Mouse (Mus musculus): ENCODE results near the gene Sez6l2. TPM values are rescaled to one million over a fixed set of nuclear protein-coding genes. Genes with fewer than 3 reads are reported as not detected.

Sez6l2 gene
- polyA plus RNA-seq, 1 experiment from 2014 or later, result 2.5 TPM

DNA sequence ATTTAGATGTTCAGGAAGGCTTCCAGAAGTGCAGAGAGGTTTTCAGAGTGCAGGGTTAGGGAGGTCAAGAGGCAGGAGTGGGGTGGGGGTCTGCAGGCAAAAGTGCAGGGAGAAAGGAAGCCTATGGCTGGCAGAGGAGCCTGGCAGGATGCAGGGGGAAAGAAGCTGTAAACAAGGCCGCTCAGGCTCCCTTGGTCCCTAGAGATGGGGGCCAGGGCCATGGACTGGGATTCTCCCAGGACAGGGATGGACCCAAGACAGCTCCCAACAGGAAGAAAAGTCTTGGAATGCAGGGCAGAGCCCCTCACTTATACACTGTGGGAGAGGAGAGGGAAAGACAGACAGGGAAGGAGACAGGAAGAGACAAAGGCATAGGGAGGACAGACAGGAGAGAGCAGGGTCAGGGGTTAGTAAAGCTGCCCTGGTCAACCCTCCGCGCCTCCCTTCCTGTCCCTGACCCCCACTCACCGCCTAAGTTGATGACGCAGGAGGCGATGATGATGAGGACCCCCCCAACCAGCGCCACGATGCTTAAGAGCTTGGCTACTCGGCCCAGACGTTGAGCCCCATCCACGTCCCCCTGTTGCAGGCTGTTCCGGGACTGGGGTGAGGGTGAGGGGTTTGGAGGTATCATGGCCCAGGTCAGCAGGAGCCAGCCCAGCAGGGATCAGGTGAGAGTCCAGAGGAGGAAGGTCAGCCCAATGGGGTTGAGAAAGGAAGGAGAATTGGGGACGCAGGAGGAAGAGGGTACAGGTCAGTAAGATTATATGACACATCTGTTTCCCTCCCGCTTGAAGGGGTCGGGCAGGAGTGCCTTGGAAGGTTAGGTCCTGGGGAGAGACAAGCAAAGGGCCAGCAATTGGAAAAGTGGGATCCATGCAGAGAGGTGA, 68.3 kb downstream of the Sez6l2 start:
- H3K4me2 ChIP-seq, result peak overlapping the region; percentile 92
- H3K9ac ChIP-seq, result peak overlapping the region; percentile 43; the same call in 1 of the 2 replicates
- no peaks in the 10 kb centered on the region for H3K9me3 ChIP-seq (replicated peaks)
- no peaks in the 10 kb centered on the region for H3K27me3 ChIP-seq
- WGBS, result 48% methylated on average over 15 of the region's 15 CpGs
- peaks cover 34% of the 10 kb centered on the region for H3K36me3 ChIP-seq
- H3K27ac ChIP-seq, result peak overlapping the region; percentile 96
- H3K4me1 ChIP-seq, result peaks cover 88% of the 10 kb centered on the region
- no peak for ATAC-seq (replicated peaks; ENCODE audit: low FRiP score)
- H3K4me3 ChIP-seq (replicated peaks), result peak overlapping the region; percentile 54; the same call in 1 of the 2 replicates

DNA sequence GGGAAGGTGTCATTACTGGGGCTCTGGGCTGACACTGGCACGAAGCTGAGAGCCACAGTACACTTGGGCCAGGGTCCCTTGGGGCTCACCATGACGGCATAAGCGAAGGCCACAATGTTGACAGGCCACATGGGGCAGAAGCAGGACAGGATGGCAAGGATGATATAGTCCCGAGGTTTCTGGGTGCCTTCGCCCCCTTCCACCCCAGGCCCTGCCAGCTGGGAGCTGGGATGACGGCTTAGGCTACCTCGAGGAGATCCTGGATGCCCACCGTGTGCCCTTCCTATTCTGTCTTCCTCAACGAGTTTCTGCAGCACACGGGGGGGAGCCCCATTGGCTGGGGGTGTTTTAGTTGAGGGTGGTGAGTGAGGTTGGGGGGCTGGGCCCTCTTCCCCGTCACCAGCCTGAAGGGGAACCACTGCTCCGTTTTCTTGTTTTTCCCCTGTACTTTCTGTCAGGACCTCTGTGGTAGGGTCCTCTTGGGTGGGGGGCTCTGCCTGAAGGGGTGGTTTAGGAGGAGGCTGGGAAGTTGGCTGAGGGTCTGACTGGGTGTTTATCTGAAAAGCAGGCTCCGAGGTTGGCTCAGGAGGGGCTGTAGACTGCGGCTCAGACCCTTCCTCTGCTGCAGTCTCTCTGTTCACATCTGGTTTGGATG, 69.1 kb downstream of the Sez6l2 start:
- ATAC-seq (replicated peaks; ENCODE audit: low FRiP score), result no peak
- H3K9ac ChIP-seq, result peak overlapping the region; percentile 43; the same call in 1 of the 2 replicates
- H3K27me3 ChIP-seq, result no peaks in the 10 kb centered on the region
- H3K4me1 ChIP-seq, result peaks cover 88% of the 10 kb centered on the region
- H3K4me3 ChIP-seq (replicated peaks), result peak overlapping the region; percentile 54; the same call in 1 of the 2 replicates
- H3K36me3 ChIP-seq, result peaks cover 40% of the 10 kb centered on the region
- H3K27ac ChIP-seq, result 0 out of 2 replicates have a peak overlapping the region, but pooled peaks have one; percentile 96
- 76% methylated on average over 14 of the region's 14 CpGs for WGBS
- no peaks in the 10 kb centered on the region for H3K9me3 ChIP-seq (replicated peaks)
- peak overlapping the region; percentile 92 for H3K4me2 ChIP-seq

DNA sequence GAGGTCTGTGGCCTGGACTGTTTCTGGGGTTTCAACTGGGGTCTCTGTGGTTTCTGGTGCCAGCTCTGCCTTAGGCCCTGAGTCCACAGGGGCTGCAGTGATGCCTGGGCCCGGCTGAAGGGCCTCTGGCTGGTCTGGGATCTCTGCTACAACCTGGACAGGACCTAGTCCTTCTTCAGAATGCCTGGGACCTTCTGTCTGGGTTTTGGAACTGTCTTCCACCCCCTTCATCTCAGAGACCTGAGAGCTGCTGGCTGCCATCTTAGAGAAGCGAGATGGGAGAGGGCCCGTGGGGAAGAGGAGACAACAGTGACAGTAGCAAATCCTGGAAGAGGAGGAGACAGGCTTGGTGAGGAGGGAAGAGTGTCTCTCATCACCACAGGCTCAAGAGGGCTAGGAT, 69.7 kb downstream of the Sez6l2 start:
- H3K4me3 ChIP-seq (replicated peaks), result peak overlapping the region; percentile 54
- no peaks in the 10 kb centered on the region for H3K27me3 ChIP-seq
- H3K27ac ChIP-seq, result peak overlapping the region; percentile 99
- H3K4me1 ChIP-seq, result peaks cover 87% of the 10 kb centered on the region
- 64% methylated on average over 3 of the region's 3 CpGs for WGBS
- H3K4me2 ChIP-seq, result peak overlapping the region; percentile 92
- no peak for ATAC-seq (replicated peaks; ENCODE audit: low FRiP score)
- peak overlapping the region; percentile 21 for H3K9ac ChIP-seq
- no peaks in the 10 kb centered on the region for H3K9me3 ChIP-seq (replicated peaks)
- H3K36me3 ChIP-seq, result peaks cover 41% of the 10 kb centered on the region

Other genes with a start within 250 kb of the Sez6l2 start
- gene Coro1a, start 242.8 kb upstream of the Sez6l2 start, polyA plus RNA-seq (2015; fragmentation: Nextera tagmentation; extraction: Ambion mirVana), result 17.9 and 24.3 TPM in 2 replicates
- 63.8 and 73.2 TPM in 2 replicates for gene Mapk3, start 191.0 kb upstream of the Sez6l2 start, polyA plus RNA-seq (2015; fragmentation: Nextera tagmentation; extraction: Ambion mirVana)
- 1.8 and 1.9 TPM in 2 replicates for gene Gdpd3, start 184.2 kb upstream of the Sez6l2 start, polyA plus RNA-seq (2015; fragmentation: Nextera tagmentation; extraction: Ambion mirVana)
- 81.5 and 82.2 TPM in 2 replicates for gene Ypel3, start 173.6 kb upstream of the Sez6l2 start, polyA plus RNA-seq (2015; fragmentation: Nextera tagmentation; extraction: Ambion mirVana)
- gene Tbx6, start 169.1 kb upstream of the Sez6l2 start, polyA plus RNA-seq (2015; fragmentation: Nextera tagmentation; extraction: Ambion mirVana), result 0.37 and 0.51 TPM in 2 replicates
- 257 and 272 TPM in 2 replicates for gene Ppp4c, start 158.1 kb upstream of the Sez6l2 start, polyA plus RNA-seq (2015; fragmentation: Nextera tagmentation; extraction: Ambion mirVana)
- 0.52 and 0.54 TPM in 2 replicates for gene Fam57b, start 152.9 kb upstream of the Sez6l2 start, polyA plus RNA-seq (2015; fragmentation: Nextera tagmentation; extraction: Ambion mirVana)
- not detected in 2 replicates for gene 4930451I11Rik, start 118.9 kb upstream of the Sez6l2 start, polyA plus RNA-seq (2015; fragmentation: Nextera tagmentation; extraction: Ambion mirVana)
- 6.6 and 11.4 TPM in 2 replicates for gene Doc2a, start 103.1 kb upstream of the Sez6l2 start, polyA plus RNA-seq (2015; fragmentation: Nextera tagmentation; extraction: Ambion mirVana)
- gene Hirip3, start 88.6 kb upstream of the Sez6l2 start, polyA plus RNA-seq (2015; fragmentation: Nextera tagmentation; extraction: Ambion mirVana), result 36.8 and 40.1 TPM in 2 replicates
- 88.9 and 91.0 TPM in 2 replicates for gene Ino80e, start 88.2 kb upstream of the Sez6l2 start, polyA plus RNA-seq (2015; fragmentation: Nextera tagmentation; extraction: Ambion mirVana)
- gene Taok2, start 65.9 kb upstream of the Sez6l2 start, polyA plus RNA-seq (2015; fragmentation: Nextera tagmentation; extraction: Ambion mirVana), result 45.8 and 54.2 TPM in 2 replicates
- 28.5 and 31.6 TPM in 2 replicates for gene Tmem219, start 27.6 kb upstream of the Sez6l2 start, polyA plus RNA-seq (2015; fragmentation: Nextera tagmentation; extraction: Ambion mirVana)
- gene Kctd13, start 21.7 kb upstream of the Sez6l2 start, polyA plus RNA-seq (2015; fragmentation: Nextera tagmentation; extraction: Ambion mirVana), result 15.5 and 17.0 TPM in 2 replicates
- gene Asphd1, start 981 bp upstream of the Sez6l2 start, polyA plus RNA-seq (2015; fragmentation: Nextera tagmentation; extraction: Ambion mirVana), result 0.21 TPM in 1 of 2 replicates, not detected in the other
- 106 and 115 TPM in 2 replicates for gene Cdipt, start 25.4 kb downstream of the Sez6l2 start, polyA plus RNA-seq (2015; fragmentation: Nextera tagmentation; extraction: Ambion mirVana)
- 1.4 and 1.5 TPM in 2 replicates for gene Cdiptos, start 25.5 kb downstream of the Sez6l2 start, polyA plus RNA-seq (2015; fragmentation: Nextera tagmentation; extraction: Ambion mirVana)
- gene Mvp, start 64.1 kb downstream of the Sez6l2 start, polyA plus RNA-seq (2015; fragmentation: Nextera tagmentation; extraction: Ambion mirVana), result 15.3 and 16.8 TPM in 2 replicates
- gene Pagr1b, start 65.9 kb downstream of the Sez6l2 start, polyA plus RNA-seq (2015; fragmentation: Nextera tagmentation; extraction: Ambion mirVana), result 0.45 TPM in 1 of 2 replicates, not detected in the other
- 44.8 and 59.5 TPM in 2 replicates for gene Pagr1a, start 66.8 kb downstream of the Sez6l2 start, polyA plus RNA-seq (2015; fragmentation: Nextera tagmentation; extraction: Ambion mirVana)
- gene Gm42742, start 70.5 kb downstream of the Sez6l2 start, polyA plus RNA-seq (2015; fragmentation: Nextera tagmentation; extraction: Ambion mirVana), result 52.6 and 61.2 TPM in 2 replicates
- 5.4 and 7.2 TPM in 2 replicates for gene Prrt2, start 70.6 kb downstream of the Sez6l2 start, polyA plus RNA-seq (2015; fragmentation: Nextera tagmentation; extraction: Ambion mirVana)
- 64.4 and 65.8 TPM in 2 replicates for gene Maz, start 76.5 kb downstream of the Sez6l2 start, polyA plus RNA-seq (2015; fragmentation: Nextera tagmentation; extraction: Ambion mirVana)
- gene Kif22, start 91.9 kb downstream of the Sez6l2 start, polyA plus RNA-seq (2015; fragmentation: Nextera tagmentation; extraction: Ambion mirVana), result 136 and 141 TPM in 2 replicates
- not detected in 2 replicates for gene Zg16, start 136.8 kb downstream of the Sez6l2 start, polyA plus RNA-seq (2015; fragmentation: Nextera tagmentation; extraction: Ambion mirVana)
- 3.3 and 3.8 TPM in 2 replicates for gene AI467606, start 140.8 kb downstream of the Sez6l2 start, polyA plus RNA-seq (2015; fragmentation: Nextera tagmentation; extraction: Ambion mirVana)
- 16.7 and 19.0 TPM in 2 replicates for gene Qprt, start 171.7 kb downstream of the Sez6l2 start, polyA plus RNA-seq (2015; fragmentation: Nextera tagmentation; extraction: Ambion mirVana)
- 0.32 and 0.37 TPM in 2 replicates for gene Spn, start 187.3 kb downstream of the Sez6l2 start, polyA plus RNA-seq (2015; fragmentation: Nextera tagmentation; extraction: Ambion mirVana)
- gene Cd2bp2, start 245.5 kb downstream of the Sez6l2 start, polyA plus RNA-seq (2015; fragmentation: Nextera tagmentation; extraction: Ambion mirVana), result 59.3 and 66.6 TPM in 2 replicates

Measured in kidney, embryonic 15.5 days (tissue).